Comparison of ENCODE assay signal across 11 mouse cellular contexts in genomic region chr13:48131681-48132080, GRCm38 (mm10).
DNase-seq lines count a peak whose midpoint lies in the region; ATAC-seq and TF ChIP-seq lines count a peak whose summit lies in the region.
"Had no signal": no experiment of that assay in that cellular context is flagged by ENCODE, and none has a peak within 500 bp of the region (broad histone marks: within the 10 kb centered on the region; RNA-seq: fewer than 3 reads in every experiment).

No protein-coding gene starts in this region.

- no peaks in the 10 kb centered on the region for H3K27me3 ChIP-seq in forebrain, embryonic 10.5 days (ENCODE audit: poor library complexity, severe bottlenecking)
- H3K27me3 ChIP-seq in forebrain, postnatal 0 days (ENCODE audit: insufficient read depth, low read length), result no peaks in the 10 kb centered on the region
- H3K27me3 ChIP-seq in forebrain, embryonic 11.5 days (ENCODE audit: control insufficient read depth, insufficient read depth, low read length), result no peaks in the 10 kb centered on the region
- H3K27me3 ChIP-seq in midbrain, embryonic 15.5 days (replicated peaks), result no peaks in the 10 kb centered on the region
- H3K27me3 ChIP-seq: lung, embryonic 15.5 days had no signal

- H3K27ac ChIP-seq in forebrain, embryonic 10.5 days, result peak overlapping the region; percentile 85
- H3K27ac ChIP-seq in forebrain, postnatal 0 days (ENCODE audit: low read depth, low read length), result no peak overlapping the region
- peak overlapping the region; percentile 82 for H3K27ac ChIP-seq in forebrain, embryonic 11.5 days (ENCODE audit: low read depth, low read length)
- H3K27ac ChIP-seq in midbrain, embryonic 15.5 days, result peak overlapping the region; percentile 62
- H3K27ac ChIP-seq: left cerebral cortex, adult 2 months; lung, embryonic 15.5 days had no signal

- TF ChIP-seq POLR2A in lung, adult 2 months (IDR thresholded peaks at IDR 0.05; ENCODE audit: borderline replicate concordance, extremely low read depth, low read depth, low read length), result no peak

- H3K9ac ChIP-seq in forebrain, postnatal 0 days, result no peak overlapping the region
- 0 out of 2 replicates have a peak overlapping the region, but pooled peaks have one; percentile 21 for H3K9ac ChIP-seq in forebrain, embryonic 11.5 days (ENCODE audit: low read length)
- H3K9ac ChIP-seq in midbrain, embryonic 15.5 days, result no peak overlapping the region
- H3K9ac ChIP-seq: lung, embryonic 15.5 days had no signal

- H3K4me1 ChIP-seq in forebrain, embryonic 10.5 days, result peaks cover 49% of the 10 kb centered on the region
- H3K4me1 ChIP-seq in forebrain, postnatal 0 days (ENCODE audit: insufficient read depth), result peaks cover 10% of the 10 kb centered on the region
- H3K4me1 ChIP-seq in forebrain, embryonic 11.5 days (replicated peaks; ENCODE audit: control insufficient read depth, insufficient read depth, low read length), result peaks cover 27% of the 10 kb centered on the region
- peaks cover 25% of the 10 kb centered on the region for H3K4me1 ChIP-seq in midbrain, embryonic 15.5 days
- no peaks in the 10 kb centered on the region for H3K4me1 ChIP-seq in lung, adult 2 months (ENCODE audit: control insufficient read depth, insufficient read depth, low read length)

- TF ChIP-seq CTCF in forebrain, postnatal 0 days (IDR thresholded peaks at IDR 0.05; ENCODE audit: low read depth), result no peak
- no peak for TF ChIP-seq CTCF in lung, adult 2 months (IDR thresholded peaks at IDR 0.05; ENCODE audit: insufficient read depth, low read length)

- WGBS in forebrain, embryonic 10.5 days, result 22% methylated on average over 5 of the region's 5 CpGs
- WGBS in forebrain, postnatal 0 days, result 13% methylated on average over 5 of the region's 5 CpGs
- 7% methylated on average over 5 of the region's 5 CpGs for WGBS in forebrain, embryonic 11.5 days
- WGBS in midbrain, embryonic 15.5 days, result 18% methylated on average over 5 of the region's 5 CpGs
- WGBS in lung, adult 2 months, result 42% methylated on average over 5 of the region's 5 CpGs

- DNase-seq in forebrain, embryonic 10.5 days (ENCODE audit: extremely low spot score, low spot score), result no peak
- DNase-seq in forebrain, postnatal 0 days, result no peak
- DNase-seq in forebrain, embryonic 11.5 days (ENCODE audit: low spot score), result no peak
- DNase-seq in kidney, adult 9 months, result peak; percentile 35
- no peak for DNase-seq in cerebellum, adult 18-20 months
- DNase-seq in left cerebral cortex, postnatal 14 days (ENCODE audit: low spot score in 2 of 2), result no peak
- no peak for DNase-seq in lung, adult 2 months
- DNase-seq: heart, postnatal 4 days had no signal

- H3K4me3 ChIP-seq in forebrain, embryonic 10.5 days, result no peak overlapping the region
- no peak overlapping the region for H3K4me3 ChIP-seq in forebrain, postnatal 0 days (ENCODE audit: low read depth, low read length)
- no peak overlapping the region for H3K4me3 ChIP-seq in forebrain, embryonic 11.5 days (ENCODE audit: low read depth, low read length)
- no peak overlapping the region for H3K4me3 ChIP-seq in midbrain, embryonic 15.5 days
- no peak overlapping the region for H3K4me3 ChIP-seq in lung, adult 2 months (replicated peaks; ENCODE audit: extremely low read depth, low read depth, low read length)
- H3K4me3 ChIP-seq: left cerebral cortex, adult 2 months; lung, embryonic 15.5 days had no signal

- H3K4me2 ChIP-seq in forebrain, postnatal 0 days (ENCODE audit: low read depth), result no peak overlapping the region
- H3K4me2 ChIP-seq in forebrain, embryonic 11.5 days (ENCODE audit: low read depth, low read length, severe bottlenecking), result no peak overlapping the region
- H3K4me2 ChIP-seq in midbrain, embryonic 15.5 days, result no peak overlapping the region

- intact Hi-C loops in left cerebral cortex, postnatal 14 days (cut with DNase I), result no loop called here

- H3K36me3 ChIP-seq in forebrain, embryonic 10.5 days (replicated peaks), result no peaks in the 10 kb centered on the region
- no peaks in the 10 kb centered on the region for H3K36me3 ChIP-seq in forebrain, postnatal 0 days (ENCODE audit: insufficient read depth)
- no peaks in the 10 kb centered on the region for H3K36me3 ChIP-seq in forebrain, embryonic 11.5 days (ENCODE audit: control insufficient read depth, insufficient read depth, low read length)
- no peaks in the 10 kb centered on the region for H3K36me3 ChIP-seq in midbrain, embryonic 15.5 days (replicated peaks)
- H3K36me3 ChIP-seq: lung, embryonic 15.5 days had no signal

- ATAC-seq in forebrain, postnatal 0 days, result no peak
- ATAC-seq in forebrain, embryonic 11.5 days (replicated peaks; ENCODE audit: low FRiP score), result 0 out of 2 replicates have a peak, but pooled peaks have one; percentile 15
- no peak for ATAC-seq in midbrain, embryonic 15.5 days (replicated peaks)

- H3K9me3 ChIP-seq in forebrain, embryonic 10.5 days, result no peaks in the 10 kb centered on the region
- no peaks in the 10 kb centered on the region for H3K9me3 ChIP-seq in forebrain, postnatal 0 days (ENCODE audit: low read length)
- no peaks in the 10 kb centered on the region for H3K9me3 ChIP-seq in forebrain, embryonic 11.5 days (ENCODE audit: control insufficient read depth, low read length)
- H3K9me3 ChIP-seq in midbrain, embryonic 15.5 days, result no peaks in the 10 kb centered on the region
- H3K9me3 ChIP-seq: lung, embryonic 15.5 days had no signal
